Mouse (Mus musculus) olfactory bulb, adult 2 months (tissue): ENCODE measurements around the gene Unc80.

Experiments
- CTCF ChIP-seq: fragments of 200-500 bp; IDR thresholded peaks from 2 replicates; pipeline ENCODE4 v1.5.1; 2012; ENCODE audit warnings: low read depth, mild to moderate bottlenecking, low read length, moderate library complexity; ENCODE audit not compliant: insufficient read depth
- POLR2A ChIP-seq: fragments of 200-500 bp; IDR thresholded peaks from 2 replicates; pipeline ENCODE4 v1.6.1; 2012; ENCODE audit warnings: mild to moderate bottlenecking, low read depth, low read length, moderate library complexity; ENCODE audit not compliant: insufficient read depth

GRCm38 (mm10) chr1:66712859-66713258 is 244.7 kb downstream of the Unc80 start:
- no peak for TF ChIP-seq POLR2A
- no peak for TF ChIP-seq CTCF
